8 mouse cellular contexts compared by ENCODE assay signal in genomic region chr7:19093537-19094385, GRCm38 (mm10). TPM values are rescaled to one million over a fixed set of nuclear protein-coding genes. Genes with fewer than 3 reads are reported as not detected.
DNase-seq lines count a peak whose midpoint lies in the region; ATAC-seq and TF ChIP-seq lines count a peak whose summit lies in the region.

No protein-coding gene starts in this region.

- DNase-seq in ES-E14 (ENCODE audit: low read depth, low spot score) = peak; percentile 97
- peak; percentile 87 for DNase-seq in c-Kit-positive CD71-negative TER-119-negative erythroid progenitor cells, embryonic 14.5 days (ENCODE audit: low read depth)
- DNase-seq in heart, postnatal 25 days (ENCODE audit: low spot score) = peak; percentile 96
- peak; percentile 62 to 78 for DNase-seq in layer of hippocampus, adult 18-20 months (ENCODE audit: low spot score in 2 of 2)
- DNase-seq in lung, embryonic 14.5 days = peak; percentile 99
- peak; percentile 98 for DNase-seq in ovary, adult 18-20 months (ENCODE audit: low spot score)
- DNase-seq in thymus, adult 2 months = peak; percentile 93

- no peaks in the 10 kb centered on the region for H3K9me3 ChIP-seq in ES-E14 (ENCODE audit: control insufficient read depth, insufficient read depth, low read depth, low read length)
- H3K9me3 ChIP-seq in forebrain, embryonic 16.5 days (ENCODE audit: control insufficient read depth, low read length) = no peaks in the 10 kb centered on the region
- H3K9me3 ChIP-seq in lung, embryonic 14.5 days (ENCODE audit: low read depth, low read length) = no peaks in the 10 kb centered on the region

- TF ChIP-seq POLR2A in thymus, adult 2 months (IDR thresholded peaks at IDR 0.05; ENCODE audit: control insufficient read depth, extremely low read depth, insufficient read depth, low read length, poor library complexity) = peak; percentile 79

- ATAC-seq in forebrain, embryonic 16.5 days = peak; percentile 65
- ATAC-seq in lung, embryonic 14.5 days (ENCODE audit: insufficient read depth) = peak; percentile 82

- H3K27ac ChIP-seq in ES-E14 (ENCODE audit: insufficient read depth, low read depth, low read length, poor library complexity, severe bottlenecking) = peak overlapping the region; percentile 27; the same call in 1 of the 2 replicates
- peak overlapping the region; percentile 67 for H3K27ac ChIP-seq in forebrain, embryonic 16.5 days (ENCODE audit: low read length)
- peak overlapping the region; percentile 97 for H3K27ac ChIP-seq in lung, embryonic 14.5 days (ENCODE audit: low read depth)
- H3K27ac ChIP-seq in thymus, adult 2 months (ENCODE audit: control insufficient read depth, insufficient read depth, low read length) = peak overlapping the region; percentile 48; the same call in 1 of the 2 replicates

- TF ChIP-seq CTCF in lung, embryonic 14.5 days (IDR thresholded peaks at IDR 0.05; ENCODE audit: low read depth) = no peak
- TF ChIP-seq CTCF in thymus, adult 2 months (IDR thresholded peaks at IDR 0.05; ENCODE audit: borderline replicate concordance, control insufficient read depth, extremely low read depth, insufficient read depth, low read length, poor library complexity) = no peak

- intact Hi-C loops in heart, postnatal 25 days (cut with DNase I) = loop anchor here (1.0 kb wide), 1 partner anchor 24 kb away; no protein-coding TSS in a partner anchor

- in situ Hi-C loops in ES-E14 (cut with MboI; ENCODE audit: low sequenced_read_pairs in 2 of 2, unreplicated experiment in 2 of 2) = no loop called here

- peaks cover 2 to 14% of the 10 kb centered on the region in 2 experiments; a peak in 2 of 4 replicates for H3K4me1 ChIP-seq in ES-E14 (ENCODE audit: control insufficient read depth in 2 of 2, insufficient read depth in 2 of 2, low read length in 2 of 2, poor library complexity in 1 of 2)
- peaks cover 47% of the 10 kb centered on the region for H3K4me1 ChIP-seq in forebrain, embryonic 16.5 days (replicated peaks; ENCODE audit: control insufficient read depth, insufficient read depth, low read length)
- peaks cover 8% of the 10 kb centered on the region for H3K4me1 ChIP-seq in lung, embryonic 14.5 days (ENCODE audit: insufficient read depth)
- H3K4me1 ChIP-seq in thymus, adult 2 months (replicated peaks; ENCODE audit: control insufficient read depth, insufficient read depth, low read length) = peaks cover 26% of the 10 kb centered on the region

- H3K27me3 ChIP-seq in forebrain, embryonic 16.5 days (replicated peaks; ENCODE audit: control insufficient read depth, insufficient read depth, low read length) = no peaks in the 10 kb centered on the region
- H3K27me3 ChIP-seq in lung, embryonic 14.5 days (ENCODE audit: insufficient read depth, low read length) = no peaks in the 10 kb centered on the region
- peaks cover 18% of the 10 kb centered on the region for H3K27me3 ChIP-seq in thymus, adult 2 months (ENCODE audit: control insufficient read depth, insufficient read depth, low read length)

- H3K4me3 ChIP-seq in ES-E14 (ENCODE audit: insufficient read depth in 1 of 2, low read depth in 1 of 2, low read length in 2 of 2, poor library complexity in 1 of 2, severe bottlenecking in 1 of 2) = peak overlapping the region; percentile 72 to 74
- H3K4me3 ChIP-seq in forebrain, embryonic 16.5 days (replicated peaks; ENCODE audit: low read length) = peak overlapping the region; percentile 57
- H3K4me3 ChIP-seq in lung, embryonic 14.5 days (ENCODE audit: low read depth, low read length) = peak overlapping the region; percentile 77
- peak overlapping the region; percentile 79 for H3K4me3 ChIP-seq in thymus, adult 2 months (ENCODE audit: control insufficient read depth, insufficient read depth, low read length)

- WGBS in forebrain, embryonic 16.5 days = under 1% methylated on average over 43 of the region's 45 CpGs
- under 1% methylated on average over 45 of the region's 45 CpGs for WGBS in lung, embryonic 14.5 days
- WGBS in thymus, adult 2 months = under 1% methylated on average over 45 of the region's 45 CpGs

- peaks cover 3% of the 10 kb centered on the region; the same call in 1 of the 2 replicates for H3K36me3 ChIP-seq in ES-E14 (ENCODE audit: control insufficient read depth, insufficient read depth, low read length, poor library complexity, severe bottlenecking)
- H3K36me3 ChIP-seq in forebrain, embryonic 16.5 days (ENCODE audit: control insufficient read depth, insufficient read depth) = 0 out of 2 replicates have a peak, but pooled peaks cover 5% of the 10 kb centered on the region
- peaks cover 35% of the 10 kb centered on the region for H3K36me3 ChIP-seq in lung, embryonic 14.5 days (ENCODE audit: insufficient read depth)
- no peaks in the 10 kb centered on the region for H3K36me3 ChIP-seq in thymus, adult 2 months (ENCODE audit: control insufficient read depth, insufficient read depth, low read length)

- H3K4me2 ChIP-seq in forebrain, embryonic 16.5 days (ENCODE audit: low read length) = peak overlapping the region; percentile 95
- H3K4me2 ChIP-seq in lung, embryonic 14.5 days = peak overlapping the region; percentile 91

- peak overlapping the region; percentile 64 for H3K9ac ChIP-seq in ES-E14 (ENCODE audit: insufficient read depth, low read depth, low read length, poor library complexity, severe bottlenecking)
- peak overlapping the region; percentile 63 for H3K9ac ChIP-seq in forebrain, embryonic 16.5 days (replicated peaks; ENCODE audit: low read depth, low read length)
- H3K9ac ChIP-seq in lung, embryonic 14.5 days = peak overlapping the region; percentile 88

TF ChIP-seq in ES-E14, 5 proteins besides CTCF, POLR2A, EP300 and RAD21:
- TF ChIP-seq ZC3H11A (IDR thresholded peaks at IDR 0.05; ENCODE audit: borderline replicate concordance, low read depth, low read length) (no peak), HCFC1 (IDR thresholded peaks at IDR 0.05; ENCODE audit: borderline replicate concordance, insufficient read depth, low read length) (peak; percentile 25; the same call in 1 of the 2 replicates), CHD2 (IDR thresholded peaks at IDR 0.05; ENCODE audit: low read depth, low read length) (peak; percentile 9; the same call in 1 of the 2 replicates), MAFK (IDR thresholded peaks at IDR 0.05; ENCODE audit: insufficient read depth, low read depth, low read length) (no peak), ZNF384 (IDR thresholded peaks at IDR 0.05; ENCODE audit: low read depth, low read length) (peak; percentile 40; the same call in 1 of the 2 replicates)

RNA-seq across cellular contexts. Expression of gene Six5, which starts 0.6 kb away (rescaled TPM):
- total RNA-seq in ES-E14 (2012; rRNA removed) = 2.9 and 3.0 TPM in 2 replicates
- polyA plus RNA-seq in forebrain, embryonic 16.5 days (2015; fragmentation: Nextera tagmentation; extraction: Ambion mirVana) = 1.7 and 2.1 TPM in 2 replicates
- total RNA-seq in heart, postnatal 25 days (2021) = 1 to 10 TPM; 8.6 to 9.8 TPM
- total RNA-seq in layer of hippocampus, adult 18-20 months (2021) = 1 to 10 TPM; 2.0 to 2.6 TPM
- 11.6 and 12.7 TPM in 2 replicates for polyA plus RNA-seq in lung, embryonic 14.5 days (2014; fragmentation: Nextera tagmentation; extraction: Ambion mirVana)
- 14.8 and 20.0 TPM in 2 replicates for polyA plus RNA-seq in thymus, adult 2 months (2012; rRNA removed)

RNA-seq across cellular contexts. Expression of gene Dmpk, which starts 10.1 kb away (rescaled TPM):
- 32.6 and 34.1 TPM in 2 replicates for total RNA-seq in ES-E14 (2012; rRNA removed)
- 5.6 and 10.1 TPM in 2 replicates for polyA plus RNA-seq in forebrain, embryonic 16.5 days (2015; fragmentation: Nextera tagmentation; extraction: Ambion mirVana)
- total RNA-seq in heart, postnatal 25 days (2021) = 100 to 1,000 TPM; 555 to 584 TPM
- total RNA-seq in layer of hippocampus, adult 18-20 months (2021) = 10 to 100 TPM; 30.2 to 43.1 TPM
- 20.9 and 23.0 TPM in 2 replicates for polyA plus RNA-seq in lung, embryonic 14.5 days (2014; fragmentation: Nextera tagmentation; extraction: Ambion mirVana)
- polyA plus RNA-seq in thymus, adult 2 months (2012; rRNA removed) = 108 and 154 TPM in 2 replicates

RNA-seq across cellular contexts. Expression of gene Dmwd, which starts 17.7 kb away (rescaled TPM):
- total RNA-seq in ES-E14 (2012; rRNA removed) = 41.3 and 45.2 TPM in 2 replicates
- 28.1 and 29.7 TPM in 2 replicates for polyA plus RNA-seq in forebrain, embryonic 16.5 days (2015; fragmentation: Nextera tagmentation; extraction: Ambion mirVana)
- total RNA-seq in heart, postnatal 25 days (2021) = 10 to 100 TPM; 43.9 to 45.4 TPM
- 100 to 1,000 TPM; 142 to 148 TPM for total RNA-seq in layer of hippocampus, adult 18-20 months (2021)
- polyA plus RNA-seq in lung, embryonic 14.5 days (2014; fragmentation: Nextera tagmentation; extraction: Ambion mirVana) = 18.5 and 19.2 TPM in 2 replicates
- 50.7 and 55.6 TPM in 2 replicates for polyA plus RNA-seq in thymus, adult 2 months (2012; rRNA removed)

RNA-seq across cellular contexts. Expression of gene Gm4969, which starts 24.4 kb away (rescaled TPM):
- 1.2 and 1.9 TPM in 2 replicates for total RNA-seq in ES-E14 (2012; rRNA removed)
- polyA plus RNA-seq in forebrain, embryonic 16.5 days (2015; fragmentation: Nextera tagmentation; extraction: Ambion mirVana) = 3.9 and 4.9 TPM in 2 replicates
- not detected for total RNA-seq in heart, postnatal 25 days (2021)
- under 1 TPM in 1 of 2 experiments, not detected in 1; 0.27 TPM for total RNA-seq in layer of hippocampus, adult 18-20 months (2021)
- polyA plus RNA-seq in lung, embryonic 14.5 days (2014; fragmentation: Nextera tagmentation; extraction: Ambion mirVana) = 3.0 and 4.0 TPM in 2 replicates
- polyA plus RNA-seq in thymus, adult 2 months (2012; rRNA removed) = 0.24 and 0.31 TPM in 2 replicates

RNA-seq across cellular contexts. Expression of gene Fbxo46, which starts 25.9 kb away (rescaled TPM):
- total RNA-seq in ES-E14 (2012; rRNA removed) = 19.5 and 27.1 TPM in 2 replicates
- polyA plus RNA-seq in forebrain, embryonic 16.5 days (2015; fragmentation: Nextera tagmentation; extraction: Ambion mirVana) = 25.4 and 28.3 TPM in 2 replicates
- 1 to 10 TPM; 5.4 to 5.5 TPM for total RNA-seq in heart, postnatal 25 days (2021)
- 10 to 100 TPM; 15.0 to 15.4 TPM for total RNA-seq in layer of hippocampus, adult 18-20 months (2021)
- 9.7 and 11.6 TPM in 2 replicates for polyA plus RNA-seq in lung, embryonic 14.5 days (2014; fragmentation: Nextera tagmentation; extraction: Ambion mirVana)
- 29.2 and 30.1 TPM in 2 replicates for polyA plus RNA-seq in thymus, adult 2 months (2012; rRNA removed)

Comparison
In these comparisons a context has a peak if more than half of its experiments do, and no peak if none do; other contexts are left out.
1. Peak in every context shown above with its lines: DNase-seq, ATAC-seq, H3K4me3 ChIP-seq and H3K27ac ChIP-seq.
2. H3K27ac ChIP-seq: peak in every context shown above with its lines; median percentile 97 in lung, embryonic 14.5 days; 67 in forebrain, embryonic 16.5 days; 48 in thymus, adult 2 months; 27 in ES-E14.
3. RNA of gene Dmpk, which starts 10.1 kb away (total RNA-seq): 555 to 584 TPM in heart, postnatal 25 days; 30.2 to 43.1 TPM in layer of hippocampus, adult 18-20 months and 32.6 to 34.1 TPM in ES-E14; every median in the first group is over 10 times any median in the second.